Mouse (Mus musculus): ENCODE data around the gene Tspear. TPM values are rescaled to one million over a fixed set of nuclear protein-coding genes. Genes with fewer than 3 reads are reported as not detected.

The Tspear gene
- polyA plus RNA-seq (2012; rRNA removed), result 0.92 and 1.3 TPM in 2 replicates

DNA sequence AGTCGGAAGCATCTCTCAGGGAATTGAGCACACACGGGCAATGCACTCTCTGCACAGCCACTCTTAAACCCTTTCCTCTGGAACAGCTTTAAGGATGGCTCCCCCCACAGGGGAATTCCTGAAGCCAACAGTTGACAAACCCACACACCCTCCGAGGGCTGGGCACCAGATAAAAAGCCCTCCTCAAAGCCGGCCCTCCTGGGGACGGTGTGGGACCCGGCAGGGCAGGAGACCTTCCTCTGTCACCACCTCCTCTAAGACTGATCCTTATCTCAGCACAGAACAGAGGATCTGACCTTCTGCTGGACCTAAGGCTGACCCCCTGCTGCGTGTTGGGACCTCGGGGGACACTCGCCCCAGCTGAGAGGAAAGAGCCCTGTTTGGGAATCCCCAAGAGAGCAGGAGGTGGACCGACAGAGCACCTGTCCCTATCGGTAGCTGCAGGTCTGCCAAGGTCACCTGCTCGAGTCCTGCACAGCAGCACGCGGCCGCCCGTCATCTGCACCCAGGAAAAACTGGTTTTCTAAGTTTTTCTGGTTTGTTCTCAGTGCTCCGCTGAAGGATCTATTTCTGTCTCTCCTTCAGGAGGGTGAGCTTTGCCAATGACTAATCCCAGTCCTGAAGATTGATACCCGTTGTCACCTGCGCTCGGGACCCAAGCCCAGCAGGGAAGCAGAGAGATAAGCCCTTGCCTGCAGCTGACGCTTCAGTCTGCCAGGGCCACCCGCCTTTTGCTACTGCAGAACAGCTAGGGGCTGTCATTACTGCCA lies at the start of gene Tspear:
Gene Tspear, plus strand, starts transcription at position 675 of the 770 bp plus-strand sequence.

DNA sequence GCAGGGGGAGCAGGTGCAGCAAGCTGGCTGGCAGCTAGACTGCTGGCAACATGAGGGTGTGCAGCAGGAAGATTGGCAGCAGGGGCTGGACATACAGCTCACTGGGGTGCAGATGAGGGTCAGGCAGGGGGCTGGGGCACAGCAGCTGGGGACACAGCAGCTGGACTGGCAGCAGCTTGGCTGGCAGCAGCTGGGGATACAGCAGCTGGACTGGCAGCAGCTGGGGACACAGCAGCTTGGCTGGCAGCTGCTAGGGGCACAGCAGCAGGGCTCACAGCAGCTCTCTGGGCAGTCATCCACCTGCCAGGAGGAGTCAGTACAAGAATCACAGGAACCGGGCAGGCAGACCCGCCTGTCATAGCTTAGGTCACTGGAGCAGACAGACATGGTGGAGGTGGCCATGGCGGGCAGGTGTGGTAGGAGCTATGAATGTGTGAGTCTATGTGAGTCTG lies 4.0 kb downstream of the Tspear start, which contains the start of gene Gm19402:
Gene Gm19402, minus strand, starts transcription at position 402 of the 452 bp plus-strand sequence.

DNA sequence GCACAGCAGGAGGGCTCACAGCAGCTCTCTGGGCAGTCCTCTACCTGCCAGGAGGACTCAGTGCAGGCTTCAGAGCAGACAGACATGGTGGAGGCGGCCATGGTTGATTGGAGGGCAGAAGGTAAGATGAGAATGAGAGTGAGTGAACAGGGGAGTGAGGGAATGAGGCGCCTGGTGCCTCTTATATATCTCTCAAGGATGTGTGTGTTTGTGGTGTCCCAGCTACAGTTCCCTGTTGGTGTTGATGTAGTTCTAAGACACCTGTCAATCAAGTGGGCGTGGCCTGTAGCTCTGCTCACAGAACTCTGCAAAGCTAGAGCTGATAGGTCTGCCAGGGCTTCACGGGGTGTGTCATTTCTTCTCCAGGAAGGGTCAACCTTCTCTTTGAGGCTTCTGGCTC lies 10.8 kb downstream of the Tspear start, which contains the start of gene Gm9508:
Gene Gm9508, minus strand, starts transcription at position 101 of the 400 bp plus-strand sequence.

DNA sequence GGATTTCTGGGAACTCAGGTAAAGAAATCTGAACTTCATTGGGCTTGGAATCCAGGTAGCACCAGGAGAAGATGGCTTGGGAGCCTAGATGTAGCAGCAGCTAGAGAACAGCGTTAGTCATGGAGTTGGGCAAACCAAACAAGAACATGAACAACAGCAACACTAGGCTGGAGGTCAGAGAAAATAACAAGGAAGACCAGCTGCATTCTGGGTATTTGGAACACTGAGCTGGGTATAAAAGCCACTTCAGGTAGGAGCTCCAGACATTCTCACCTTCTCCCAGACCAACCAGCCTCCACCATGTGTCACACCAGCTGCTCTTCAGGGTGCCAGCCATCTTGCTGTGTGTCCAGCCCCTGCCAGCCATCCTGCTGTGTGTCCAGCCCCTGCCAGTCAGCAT lies 20.0 kb downstream of the Tspear start, which contains the start of gene Gm10272:
Gene Gm10272, plus strand, starts transcription at position 301 of the 400 bp plus-strand sequence.

DNA sequence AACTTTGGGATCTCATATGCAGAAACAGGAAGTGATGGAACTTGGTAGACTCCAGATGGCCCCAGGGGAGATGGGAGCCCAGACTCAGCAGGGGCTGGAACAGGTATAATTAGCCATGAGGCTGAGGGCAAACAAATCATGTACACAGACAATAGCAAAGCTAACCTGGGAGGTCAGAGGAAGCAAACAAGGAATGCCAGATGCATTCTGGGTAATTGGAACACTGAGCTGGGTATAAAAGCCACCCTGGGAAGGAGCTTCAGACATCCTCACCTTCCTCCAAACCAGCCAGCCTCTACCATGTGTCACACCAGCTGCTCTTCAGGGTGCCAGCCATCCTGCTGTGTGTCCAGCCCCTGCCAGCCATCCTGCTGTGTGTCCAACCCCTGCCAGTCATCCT lies 24.8 kb downstream of the Tspear start, which contains the start of gene Gm10024:
Gene Gm10024, plus strand, starts transcription at position 301 of the 400 bp plus-strand sequence.

DNA sequence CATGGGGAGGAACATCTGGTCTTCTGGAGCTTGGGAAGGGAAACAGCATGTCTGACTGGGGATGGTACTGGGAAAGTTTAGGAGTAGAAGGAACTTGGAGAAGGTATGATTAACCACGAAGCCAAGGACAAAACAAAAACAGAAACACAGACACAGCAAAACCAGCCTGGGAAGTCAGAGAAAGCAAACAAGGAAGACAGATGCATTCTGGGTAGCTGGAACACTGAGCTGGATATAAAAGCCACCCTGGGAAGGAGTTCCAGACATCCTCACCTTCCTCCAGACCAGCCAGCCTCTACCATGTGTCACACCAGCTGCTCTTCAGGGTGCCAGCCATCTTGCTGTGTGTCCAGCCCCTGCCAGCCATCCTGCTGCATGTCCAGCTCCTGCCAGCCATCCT lies 29.1 kb downstream of the Tspear start, which contains the start of gene Gm10142:
Gene Gm10142, plus strand, starts transcription at position 301 of the 400 bp plus-strand sequence.

DNA sequence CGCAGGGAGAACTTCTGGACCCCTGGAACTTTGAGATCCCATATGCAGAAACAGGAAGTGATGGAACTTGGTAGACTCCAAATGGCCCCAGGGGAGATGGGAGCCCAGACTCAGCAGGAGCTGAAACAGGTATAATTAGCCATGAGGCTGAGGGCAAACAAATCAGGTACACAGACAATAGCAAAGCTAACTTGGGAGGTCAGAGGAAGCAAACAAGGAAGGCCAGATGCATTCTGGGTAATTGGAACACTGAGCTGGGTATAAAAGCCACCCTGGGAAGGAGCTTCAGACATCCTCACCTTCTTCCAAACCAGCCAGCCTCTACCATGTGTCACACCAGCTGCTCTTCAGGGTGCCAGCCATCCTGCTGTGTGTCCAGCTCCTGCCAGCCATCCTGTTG lies 33.9 kb downstream of the Tspear start, which contains the start of gene Krtap12-1:
Gene Krtap12-1, plus strand, starts transcription at position 301 of the 400 bp plus-strand sequence.

DNA sequence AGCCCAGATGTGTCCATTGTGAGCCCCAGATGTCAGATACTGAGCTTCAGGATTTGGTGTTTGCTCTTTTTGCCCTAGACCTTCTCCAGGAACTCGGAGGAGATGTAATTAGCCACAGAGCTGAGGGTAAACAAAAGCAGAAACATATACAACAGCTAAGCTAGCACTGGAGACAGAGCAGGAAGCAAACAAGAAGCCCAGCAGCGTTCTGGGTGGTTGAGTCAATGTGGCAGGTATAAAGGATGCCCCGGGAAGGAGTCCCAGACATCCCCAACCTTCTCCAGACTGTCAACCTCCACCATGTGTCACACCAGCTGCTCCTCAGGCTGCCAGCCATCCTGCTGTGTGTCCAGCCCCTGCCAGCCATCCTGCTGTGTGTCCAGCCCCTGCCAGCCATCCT lies 39.8 kb downstream of the Tspear start, which contains the start of gene Gm10100:
Gene Gm10100, plus strand, starts transcription at position 301 of the 400 bp plus-strand sequence.

DNA sequence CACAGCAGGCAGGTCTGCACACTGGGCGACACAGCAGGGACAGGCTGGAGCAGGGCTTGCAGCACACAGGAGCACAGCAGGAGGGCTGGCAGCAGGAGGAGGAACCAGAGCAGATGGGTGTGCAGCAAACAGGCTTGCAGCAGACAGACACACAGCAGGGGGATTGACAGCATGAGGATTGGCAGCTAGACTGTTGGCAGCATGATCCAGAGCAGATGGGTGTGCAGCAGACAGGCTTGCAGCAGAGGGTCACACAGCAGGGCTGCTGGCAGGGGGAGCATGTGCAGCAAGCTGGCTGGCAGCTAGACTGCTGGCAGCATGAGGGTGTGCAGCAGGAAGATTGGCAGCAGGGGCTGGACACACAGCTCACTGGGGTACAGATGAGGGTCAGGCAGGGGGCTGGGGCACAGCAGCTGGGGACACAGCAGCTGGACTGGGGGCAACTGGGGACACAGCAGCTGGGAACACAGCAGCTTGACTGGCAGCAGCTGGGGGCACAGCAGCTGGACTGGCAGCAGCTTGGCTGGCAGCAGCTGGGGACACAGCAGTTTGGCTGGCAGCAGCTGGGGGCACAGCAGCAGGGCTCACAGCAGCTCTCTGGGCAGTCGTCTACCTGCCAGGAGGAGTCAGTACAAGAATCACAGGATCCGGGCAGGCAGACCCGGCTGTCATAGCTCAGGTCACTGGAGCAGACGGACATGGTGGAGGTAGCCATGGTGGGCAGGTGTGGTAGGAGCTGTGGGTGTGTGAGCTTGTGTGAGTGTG lies 55.7 kb downstream of the Tspear start, which contains the start of gene Gm18596:
Gene Gm18596, minus strand, starts transcription at position 715 of the 765 bp plus-strand sequence.

DNA sequence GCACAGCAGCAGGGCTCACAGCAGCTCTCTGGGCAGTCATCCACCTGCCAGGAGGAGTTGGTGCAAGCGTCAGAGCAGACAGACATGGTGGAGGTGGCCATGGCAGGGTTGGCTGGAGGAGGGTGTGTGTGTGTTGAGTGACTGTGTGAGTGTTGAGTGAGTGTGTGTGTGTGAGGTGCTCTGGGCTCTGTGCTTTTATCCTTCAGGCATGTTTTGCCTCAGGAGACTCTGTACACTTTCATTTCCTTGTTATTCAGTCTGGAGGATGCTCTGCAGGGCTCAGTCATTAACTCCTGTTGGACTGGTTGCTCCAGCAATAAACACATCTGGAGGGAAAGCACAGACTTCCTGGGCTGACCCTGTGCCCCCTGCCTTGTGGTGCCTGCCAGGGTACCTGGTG lies 64.9 kb downstream of the Tspear start, which contains the start of gene Gm9736:
Gene Gm9736, minus strand, starts transcription at position 101 of the 400 bp plus-strand sequence.

DNA sequence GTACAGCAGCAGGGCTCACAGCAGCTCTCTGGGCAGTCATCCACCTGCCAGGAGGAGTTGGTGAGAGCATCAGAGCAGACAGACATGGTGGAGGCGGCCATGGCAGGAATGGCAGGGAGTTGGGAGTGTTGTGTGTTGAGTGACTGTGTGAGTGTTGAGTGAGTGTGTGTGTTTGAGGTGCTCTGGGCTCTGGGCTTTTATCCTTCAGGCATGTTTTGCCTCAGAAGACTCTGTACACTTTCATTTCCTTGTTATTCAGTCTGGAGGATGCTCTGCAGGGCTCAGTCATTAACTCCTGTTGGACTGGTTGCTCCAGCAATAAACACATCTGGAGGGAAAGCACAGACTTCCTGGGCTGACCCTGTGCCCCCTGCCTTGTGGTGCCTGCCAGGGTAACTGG lies 73.2 kb downstream of the Tspear start, which contains the start of gene Gm3233:
Gene Gm3233, minus strand, starts transcription at position 101 of the 400 bp plus-strand sequence.

DNA sequence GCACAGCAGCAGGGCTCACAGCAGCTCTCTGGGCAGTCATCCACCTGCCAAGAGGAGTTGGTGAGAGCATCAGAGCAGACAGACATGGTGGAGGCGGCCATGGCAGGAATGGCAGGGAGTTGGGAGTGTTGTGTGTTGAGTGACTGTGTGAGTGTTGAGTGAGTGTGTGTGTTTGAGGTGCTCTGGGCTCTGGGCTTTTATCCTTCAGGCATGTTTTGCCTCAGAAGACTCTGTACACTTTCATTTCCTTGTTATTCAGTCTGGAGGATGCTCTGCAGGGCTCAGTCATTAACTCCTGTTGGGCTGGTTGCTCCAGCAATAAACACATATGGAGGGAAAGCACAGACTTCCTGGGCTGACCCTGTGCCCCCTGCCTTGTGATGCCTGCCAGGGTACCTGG lies 84.9 kb downstream of the Tspear start, which contains the start of gene Gm3238:
Gene Gm3238, minus strand, starts transcription at position 101 of the 400 bp plus-strand sequence.

DNA sequence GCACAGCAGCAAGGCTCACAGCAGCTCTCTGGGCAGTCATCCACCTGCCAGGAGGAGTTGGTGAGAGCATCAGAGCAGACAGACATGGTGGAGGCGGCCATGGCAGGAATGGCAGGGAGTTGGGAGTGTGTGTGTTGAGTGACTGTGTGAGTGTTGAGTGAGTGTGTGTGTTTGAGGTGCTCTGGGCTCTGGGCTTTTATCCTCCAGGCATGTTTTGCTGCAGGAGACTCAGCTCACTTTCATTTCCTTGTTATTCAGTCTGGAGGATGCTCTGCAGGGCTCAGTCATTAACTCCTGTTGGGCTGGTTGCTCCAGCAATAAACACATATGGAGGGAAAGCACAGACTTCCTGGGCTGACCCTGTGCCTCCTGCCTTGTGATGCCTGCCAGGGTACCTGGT lies 90.5 kb downstream of the Tspear start, which contains the start of gene Gm7138:
Gene Gm7138, minus strand, starts transcription at position 101 of the 400 bp plus-strand sequence.

DNA sequence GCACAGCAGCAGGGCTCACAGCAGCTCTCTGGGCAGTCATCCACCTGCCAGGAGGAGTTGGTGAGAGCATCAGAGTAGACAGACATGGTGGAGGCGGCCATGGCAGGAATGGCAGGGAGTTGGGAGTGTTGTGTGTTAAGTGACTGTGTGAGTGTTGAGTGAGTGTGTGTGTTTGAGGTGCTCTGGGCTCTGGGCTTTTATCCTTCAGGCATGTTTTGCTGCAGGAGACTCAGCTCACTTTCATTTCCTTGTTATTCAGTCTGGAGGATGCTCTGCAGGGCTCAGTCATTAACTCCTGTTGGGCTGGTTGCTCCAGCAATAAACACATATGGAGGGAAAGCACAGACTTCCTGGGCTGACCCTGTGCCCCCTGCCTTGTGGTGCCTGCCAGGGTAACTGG lies 96.1 kb downstream of the Tspear start, which contains the start of gene Gm3250:
Gene Gm3250, minus strand, starts transcription at position 101 of the 400 bp plus-strand sequence.

DNA sequence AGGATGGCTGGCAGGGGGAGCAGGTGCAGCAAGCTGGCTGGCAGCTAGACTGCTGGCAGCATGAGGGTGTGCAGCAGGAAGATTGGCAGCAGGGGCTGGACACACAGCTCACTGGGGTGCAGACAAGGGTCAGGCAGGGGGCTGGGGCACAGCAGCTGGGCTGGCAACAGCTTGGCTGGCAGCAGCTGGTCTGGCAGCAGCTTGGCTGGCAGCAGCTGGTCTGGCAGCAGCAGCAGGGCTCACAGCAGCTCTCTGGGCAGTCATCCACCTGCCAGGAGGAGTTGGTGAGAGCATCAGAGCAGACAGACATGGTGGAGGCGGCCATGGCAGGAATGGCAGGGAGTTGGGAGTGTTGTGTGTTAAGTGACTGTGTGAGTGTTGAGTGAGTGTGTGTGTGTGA lies 101.5 kb downstream of the Tspear start, which contains the start of gene Gm7137:
Gene Gm7137, minus strand, starts transcription at position 325 of the 400 bp plus-strand sequence.

DNA sequence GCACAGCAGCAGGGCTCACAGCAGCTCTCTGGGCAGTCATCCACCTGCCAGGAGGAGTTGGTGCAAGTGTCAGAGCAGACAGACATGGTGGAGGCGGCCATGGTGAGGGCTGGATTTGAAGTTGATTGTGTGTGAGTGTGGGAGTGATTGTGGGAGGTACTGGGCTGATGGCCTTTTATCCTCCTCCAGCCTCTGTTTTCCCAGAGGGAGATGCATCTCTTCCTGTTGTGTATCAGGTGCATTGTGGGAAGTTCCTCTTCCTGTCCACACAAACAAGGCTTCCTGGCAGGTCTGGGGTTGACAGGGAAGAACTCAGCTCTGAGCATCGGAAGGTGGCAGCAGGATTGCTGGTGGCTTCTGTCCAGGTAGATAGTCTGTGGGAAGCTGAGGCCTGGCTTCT lies 108.6 kb downstream of the Tspear start, which contains the start of gene Gm9639:
Gene Gm9639, minus strand, starts transcription at position 101 of the 400 bp plus-strand sequence.

DNA sequence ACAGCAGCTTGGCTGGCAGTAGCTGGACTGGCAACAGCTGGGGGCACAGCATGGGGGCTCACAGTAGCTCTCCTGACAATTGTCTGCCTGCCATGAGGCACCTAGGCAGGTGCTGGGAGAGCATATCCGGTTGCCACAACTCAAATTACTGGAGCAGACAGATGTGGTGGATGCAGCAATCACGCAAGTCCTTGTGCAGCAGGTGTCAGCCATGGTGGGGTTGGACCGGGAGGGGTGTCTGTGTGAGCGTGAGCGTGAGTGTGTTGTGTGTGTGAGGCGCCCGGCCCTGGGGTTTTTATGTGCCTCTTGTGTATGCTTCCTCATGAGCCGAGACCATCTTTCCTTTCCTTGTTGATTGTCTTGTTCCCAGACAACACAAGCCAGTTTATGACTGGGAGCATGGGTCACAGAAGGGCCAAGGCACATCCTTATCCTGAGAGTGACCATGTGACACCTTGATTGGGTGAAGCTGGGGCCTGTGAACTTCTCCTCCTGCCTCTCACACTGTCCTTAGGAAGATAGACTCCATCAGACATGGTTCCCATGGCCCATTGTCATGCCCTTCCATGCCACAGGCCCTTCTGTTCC lies 112.6 kb downstream of the Tspear start, which contains the start of gene Gm19668:
Gene Gm19668, minus strand, starts transcription at position 213 of the 588 bp plus-strand sequence.

DNA sequence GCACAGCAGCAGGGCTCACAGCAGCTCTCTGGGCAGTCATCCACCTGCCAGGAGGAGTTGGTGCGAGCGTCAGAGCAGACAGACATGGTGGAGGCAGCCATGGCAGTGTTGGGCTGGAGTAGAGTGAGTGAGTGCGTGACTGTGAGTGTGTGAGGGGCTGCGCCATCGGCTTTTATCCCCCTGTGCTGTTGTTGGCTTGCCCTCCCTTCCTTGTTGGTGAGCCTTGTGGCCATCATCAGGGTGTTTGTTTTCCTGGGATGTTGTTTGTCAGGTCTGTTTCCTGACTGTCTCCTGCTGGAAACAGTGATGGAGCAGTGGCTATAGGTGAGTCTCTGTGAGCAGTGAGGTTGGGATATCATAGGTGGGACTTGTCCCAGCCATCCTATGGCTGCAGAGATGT lies 125.4 kb downstream of the Tspear start, which contains the start of gene Gm9507:
Gene Gm9507, minus strand, starts transcription at position 101 of the 400 bp plus-strand sequence.

DNA sequence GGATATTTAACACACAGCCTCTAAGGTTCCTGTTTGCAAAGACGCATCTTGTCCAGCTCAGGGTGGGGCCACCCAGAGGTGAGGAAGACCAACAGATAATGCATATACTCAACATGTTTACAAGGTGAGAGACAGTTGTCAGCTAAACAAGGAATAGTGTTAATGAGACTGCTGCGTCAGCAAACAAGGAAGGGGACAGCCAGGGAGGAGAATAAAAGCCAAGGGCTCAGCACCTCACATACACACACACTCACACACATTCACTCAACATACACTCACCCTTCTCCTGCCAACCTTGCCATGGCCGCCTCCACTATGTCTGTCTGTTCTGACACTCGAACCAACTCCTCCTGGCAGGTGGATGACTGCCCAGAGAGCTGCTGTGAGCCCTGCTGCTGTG lies 128.0 kb downstream of the Tspear start, which contains the start of gene Gm2696:
Gene Gm2696, plus strand, starts transcription at position 301 of the 400 bp plus-strand sequence.

DNA sequence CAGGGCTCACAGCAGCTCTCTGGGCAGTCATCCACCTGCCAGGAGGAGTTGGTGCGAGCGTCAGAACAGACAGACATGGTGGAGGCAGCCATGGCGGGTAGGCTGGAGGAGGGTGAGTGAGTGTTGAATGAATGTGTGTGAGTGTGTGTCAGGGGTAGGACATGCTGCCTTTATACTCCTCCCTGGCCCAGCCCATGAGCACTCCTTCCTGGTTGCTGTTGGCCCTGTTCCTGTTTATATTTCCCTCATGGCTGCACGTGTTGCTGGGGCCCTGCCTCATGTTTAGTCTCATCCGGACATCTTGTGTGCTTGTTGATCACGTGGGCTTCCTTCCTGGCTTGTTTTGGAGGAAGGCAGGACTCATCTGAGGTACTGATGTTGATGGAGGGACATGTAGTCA lies 140.6 kb downstream of the Tspear start, which contains the start of gene Krtap10-4:
Gene Krtap10-4, minus strand, starts transcription at position 145 of the 400 bp plus-strand sequence.

DNA sequence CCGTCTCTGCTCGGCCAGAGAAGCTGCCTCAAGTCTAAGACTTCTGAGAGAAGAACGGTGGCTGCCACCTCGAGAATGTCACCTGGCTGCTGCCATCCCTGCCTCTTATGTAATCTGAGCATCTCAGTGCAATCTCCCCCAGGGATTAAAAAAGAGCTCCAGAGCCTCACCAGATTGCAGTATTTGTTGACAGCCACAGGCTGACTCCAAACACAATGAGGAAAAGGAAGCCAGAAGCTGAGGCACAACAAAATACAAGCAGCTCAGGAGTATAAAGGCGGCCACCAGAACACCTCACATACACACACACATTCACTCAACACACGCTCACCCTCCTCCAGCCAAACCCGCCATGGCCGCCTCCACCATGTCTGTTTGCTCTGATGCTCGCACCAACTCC lies 149.3 kb downstream of the Tspear start, which contains the start of gene Krtap10-10:
Gene Krtap10-10, plus strand, starts transcription at position 301 of the 400 bp plus-strand sequence.

DNA sequence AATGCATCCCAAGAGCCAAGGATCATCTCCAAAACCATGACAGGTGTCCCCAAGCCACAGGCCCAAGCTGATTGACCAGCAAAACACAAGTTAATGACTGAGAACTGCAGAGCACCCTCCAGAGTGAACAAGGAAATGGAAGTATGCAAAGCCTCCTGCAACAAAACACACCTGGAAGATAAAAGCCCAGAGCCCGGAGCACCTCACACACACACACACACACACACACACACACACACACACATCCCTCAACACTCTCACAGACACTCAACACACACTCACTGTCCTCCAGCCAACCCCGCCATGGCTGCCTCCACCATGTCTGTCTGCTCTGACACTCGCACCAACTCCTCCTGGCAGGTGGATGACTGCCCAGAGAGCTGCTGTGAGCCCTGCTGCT lies 160.1 kb downstream of the Tspear start, which contains the start of gene Gm36176:
Gene Gm36176, plus strand, starts transcription at position 301 of the 400 bp plus-strand sequence.

Measured in central nervous system, embryonic 18 days (tissue).